Mouse (Mus musculus) embryonic facial prominence, embryonic 10.5 days (tissue): ENCODE data around the gene Cbx4. TPM values are rescaled to one million over a fixed set of nuclear protein-coding genes. Genes with fewer than 3 reads are reported as not detected.
"Not testable (repeated sequence)": the region's sequence is repeated elsewhere in the genome, so short reads cannot be mapped to it uniquely, and the experiment has no call there.

ENCODE experiments used
- DNase-seq: peaks from one replicate; pipeline ENCODE4 v3.0.0-alpha.2; 2017; ENCODE audit warnings: low spot score
- H3K27ac ChIP-seq: fragments of 300-500 bp; sonication (generic); replicated peaks from 2 replicates; pipeline ENCODE4 v1.5.1; 2016; ENCODE audit warnings: mild to moderate bottlenecking
- H3K27me3 ChIP-seq: fragments of 300-500 bp; sonication (generic); replicated peaks from 2 replicates; pipeline ENCODE4 v1.6.1; 2016; ENCODE audit warnings: low read depth, mild to moderate bottlenecking; ENCODE audit not compliant: poor library complexity, severe bottlenecking
- H3K36me3 ChIP-seq: fragments of 300-500 bp; sonication (generic); replicated peaks from 2 replicates; pipeline ENCODE4 v1.6.1; 2016; ENCODE audit warnings: mild to moderate bottlenecking, moderate library complexity
- H3K4me1 ChIP-seq: fragments of 300-500 bp; sonication (generic); 2 replicates; pipeline ENCODE4 v1.6.1; 2016
- H3K4me3 ChIP-seq: fragments of 300-500 bp; sonication (generic); 2 replicates; pipeline ENCODE4 v1.5.1; 2016; ENCODE audit warnings: mild to moderate bottlenecking, moderate library complexity
- H3K9me3 ChIP-seq: fragments of 300-500 bp; sonication (generic); 2 replicates; pipeline ENCODE4 v1.6.1; 2016; ENCODE audit warnings: mild to moderate bottlenecking
- WGBS: fragments of 180-500 bp; shearing (Covaris S2); methylation state at CpG from one replicate; pipeline ENCODE4 v1.1.7; 2016; 5-methylcytosine and 5-hydroxymethylcytosine counted together
- polyA plus RNA-seq: library from polyadenylated mRNA; unstranded; fragments of >200 nt; fragmentation: Nextera tagmentation; extraction: Ambion mirVana; gene quantifications from 2 replicates; pipeline ENCODE4 v1.2.1, GENCODE M21; 2016

Gene Cbx4
- polyA plus RNA-seq, 1 experiment from 2014 or later: 4.7 TPM

DNA sequence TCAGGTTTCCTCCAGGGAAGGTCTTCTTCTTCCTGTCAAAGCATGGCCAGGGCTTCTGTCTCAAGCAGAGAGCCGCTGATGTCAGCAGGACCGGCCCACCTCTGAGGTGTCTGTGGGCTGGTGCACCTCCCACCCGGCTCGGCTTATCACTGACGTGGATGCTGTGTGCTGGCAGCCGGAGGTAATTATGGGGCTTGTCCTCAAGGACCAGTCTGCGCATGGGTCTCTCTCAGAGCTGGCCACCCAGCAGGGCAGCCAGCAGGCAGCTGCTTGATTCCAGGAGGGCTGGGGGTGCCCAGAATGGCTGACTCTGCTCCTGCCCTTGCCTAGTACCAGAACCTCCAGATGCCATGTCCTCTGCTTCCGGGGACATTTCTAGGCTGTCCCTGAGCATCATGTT, 19.7 kb upstream of the Cbx4 start:
- Histone ChIP-seq H3K27ac (peak overlapping the region; percentile 68), H3K9me3 (no peaks in the 10 kb centered on the region), H3K36me3 (no peaks in the 10 kb centered on the region), H3K27me3 (peaks cover 50% of the 10 kb centered on the region), H3K4me3 (peak overlapping the region; percentile 16; the same call in 1 of the 2 replicates), H3K4me1 (peaks cover 29% of the 10 kb centered on the region)
- 38% methylated on average over 8 of the region's 8 CpGs for WGBS
- peak; percentile 54 for DNase-seq

DNA sequence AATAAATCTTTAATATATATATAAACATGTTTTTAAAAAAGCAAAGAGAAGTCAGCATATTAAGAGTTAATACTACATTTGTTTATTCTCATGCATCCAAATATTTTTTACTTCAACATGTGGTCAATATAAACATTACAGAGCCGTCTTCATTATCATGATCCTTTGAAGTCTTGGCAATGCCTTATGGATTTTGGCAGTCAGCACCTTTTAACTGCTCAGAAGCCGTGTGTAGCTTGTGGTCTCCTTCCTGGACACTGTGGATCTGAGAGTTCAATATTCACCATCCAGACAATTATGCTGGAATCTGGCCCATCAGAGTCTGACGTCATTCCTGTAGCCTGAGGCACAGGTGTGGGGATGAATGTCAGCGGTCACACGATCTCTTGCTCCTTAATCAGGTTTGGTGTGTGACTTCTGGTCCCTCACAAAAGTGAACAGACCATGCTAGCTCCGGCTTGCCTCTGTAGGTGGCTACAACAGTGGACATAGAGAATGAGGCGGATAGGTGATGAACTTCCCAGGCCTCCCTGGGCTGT, 19.1 kb upstream of the Cbx4 start:
- DNase-seq: no peak
- H3K4me1 ChIP-seq: peaks cover 29% of the 10 kb centered on the region
- H3K27me3 ChIP-seq: peaks cover 47% of the 10 kb centered on the region
- H3K4me3 ChIP-seq: peak overlapping the region; percentile 16; the same call in 1 of the 2 replicates
- H3K36me3 ChIP-seq: no peaks in the 10 kb centered on the region
- H3K27ac ChIP-seq: no peak overlapping the region; the same call in 1 of the 2 replicates
- H3K9me3 ChIP-seq: no peaks in the 10 kb centered on the region
- WGBS: 67% methylated on average over 7 of the region's 7 CpGs

DNA sequence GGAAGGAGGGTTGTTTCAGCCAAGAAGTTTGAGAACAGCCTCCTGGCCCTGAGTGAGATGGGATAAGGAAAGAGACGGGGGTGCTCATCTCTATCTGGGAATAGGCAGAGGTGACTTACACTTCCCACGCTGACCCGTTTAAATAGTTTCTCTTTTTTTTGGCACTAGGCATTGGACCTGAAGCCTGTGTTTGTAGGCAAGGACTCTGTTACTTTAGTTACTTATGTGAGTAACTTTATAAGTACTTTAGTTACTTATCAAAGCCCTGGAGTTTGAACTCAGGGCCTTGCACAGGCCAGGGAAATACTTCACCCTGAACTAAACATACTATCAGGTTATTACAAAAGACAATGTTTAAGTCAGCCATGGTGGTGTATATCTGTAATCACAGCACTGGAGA, 18.0 kb upstream of the Cbx4 start:
- no peak for DNase-seq
- WGBS: 87% methylated on average over 3 of the region's 3 CpGs
- peaks cover 45% of the 10 kb centered on the region for H3K27me3 ChIP-seq

DNA sequence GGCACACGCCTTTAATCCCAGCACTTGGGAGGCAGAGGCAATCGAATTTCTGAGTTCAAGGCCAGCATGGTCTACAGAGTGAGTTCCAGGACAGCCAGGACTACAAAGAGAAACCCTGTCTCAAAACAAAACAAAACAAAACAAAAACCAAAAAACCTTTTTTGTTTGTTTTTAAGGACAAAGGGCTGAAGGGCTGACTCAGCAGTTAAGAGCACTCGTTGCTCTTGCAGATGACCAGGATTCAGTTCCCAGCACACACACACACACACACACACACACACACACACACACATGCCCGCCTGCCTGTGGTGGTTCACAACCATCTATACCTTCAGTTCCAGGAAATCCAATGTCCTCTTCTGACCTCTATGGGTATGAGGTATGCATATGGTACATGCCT, 14.3 kb upstream of the Cbx4 start:
- not testable (repeated sequence) for H3K9me3 ChIP-seq, DNase-seq, H3K27ac ChIP-seq, H3K36me3 ChIP-seq, H3K4me3 ChIP-seq
- H3K27me3 ChIP-seq: peaks cover 47% of the 10 kb centered on the region
- 75% methylated on average over 4 of the region's 4 CpGs for WGBS
- peaks cover 13% of the 10 kb centered on the region for H3K4me1 ChIP-seq

More for the DNA sequence above, 18.0 kb upstream of the Cbx4 start:
- Histone ChIP-seq H3K4me1 (peaks cover 29% of the 10 kb centered on the region), H3K27ac (no peak overlapping the region), H3K36me3 (no peaks in the 10 kb centered on the region), H3K4me3 (no peak overlapping the region), H3K9me3 (no peaks in the 10 kb centered on the region)

DNA sequence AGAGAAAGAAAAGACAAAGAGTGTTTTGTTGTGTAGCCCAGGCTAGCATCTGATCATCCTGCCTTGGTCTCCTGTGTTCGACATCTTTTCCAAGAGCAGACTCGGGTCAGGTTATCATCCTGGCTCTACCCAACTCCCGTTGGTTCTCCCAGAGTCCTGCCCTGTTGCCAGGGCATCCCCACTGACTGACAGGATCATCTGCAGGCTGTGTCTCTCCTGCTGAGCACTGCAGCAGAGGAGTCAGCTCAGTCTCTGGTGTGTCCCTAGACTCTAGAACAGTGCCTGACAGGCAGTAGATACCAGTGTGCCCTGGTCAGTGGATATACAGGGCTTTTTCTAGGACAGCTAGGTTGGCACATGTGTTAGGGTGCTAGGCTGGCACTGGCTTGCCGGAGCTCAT, 12.2 kb upstream of the Cbx4 start:
- H3K4me3 ChIP-seq: no peak overlapping the region
- peaks cover 17% of the 10 kb centered on the region for H3K4me1 ChIP-seq
- no peaks in the 10 kb centered on the region for H3K9me3 ChIP-seq
- 72% methylated on average over 4 of the region's 4 CpGs for WGBS
- no peak for DNase-seq
- no peak overlapping the region for H3K27ac ChIP-seq
- no peaks in the 10 kb centered on the region for H3K36me3 ChIP-seq
- peaks cover 69% of the 10 kb centered on the region for H3K27me3 ChIP-seq

DNA sequence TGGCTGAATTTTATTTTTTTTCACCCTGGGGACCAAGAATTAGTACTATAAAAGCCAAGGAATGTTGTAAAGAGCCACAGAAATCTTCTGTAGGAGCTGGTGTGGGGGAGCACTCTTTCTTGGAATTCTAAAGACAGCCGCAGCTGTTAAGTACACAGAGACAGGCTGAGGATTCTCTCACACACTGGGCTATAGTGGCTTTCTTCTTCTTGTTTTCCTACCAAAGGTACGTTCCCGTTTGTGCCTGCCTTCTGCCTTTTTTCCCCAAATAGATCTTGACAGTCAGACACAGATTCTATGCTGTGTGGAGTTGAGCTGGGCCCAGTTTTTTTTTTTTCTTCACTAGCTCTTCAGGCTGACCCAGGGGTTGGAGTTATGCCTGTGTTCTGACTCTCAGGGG, 9.4 kb upstream of the Cbx4 start:
- Histone ChIP-seq H3K9me3 (no peaks in the 10 kb centered on the region), H3K4me1 (peaks cover 31% of the 10 kb centered on the region), H3K27ac (no peak overlapping the region), H3K36me3 (no peaks in the 10 kb centered on the region), H3K4me3 (no peak overlapping the region), H3K27me3 (peaks cover 87% of the 10 kb centered on the region)
- 54% methylated on average over 3 of the region's 3 CpGs for WGBS
- no peak for DNase-seq

DNA sequence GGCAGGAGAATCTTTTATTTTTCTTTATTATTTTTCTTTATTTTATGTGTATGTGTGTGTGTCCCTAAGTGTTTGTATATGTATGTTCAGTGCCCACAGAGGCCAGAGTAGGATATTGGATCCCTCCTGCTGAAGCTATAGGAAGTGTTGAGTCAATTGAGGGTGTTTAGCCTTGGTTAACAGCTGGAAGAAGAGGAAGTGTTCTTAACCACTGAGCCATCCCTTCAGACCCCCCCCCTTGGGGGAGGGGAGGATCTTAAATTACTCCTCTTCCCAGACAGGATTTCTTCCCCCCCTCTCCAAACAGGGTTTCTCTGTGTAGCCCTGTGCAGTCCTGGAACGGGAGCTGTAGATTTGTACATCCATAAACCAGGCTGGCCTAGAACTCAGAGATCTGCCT, 7.3 kb upstream of the Cbx4 start:
- no peak for DNase-seq
- 74% methylated on average over 1 of the region's 1 CpGs for WGBS
- Histone ChIP-seq H3K4me3 (no peak overlapping the region), H3K9me3 (no peaks in the 10 kb centered on the region), H3K27ac (no peak overlapping the region), H3K27me3 (peaks cover 97% of the 10 kb centered on the region), H3K4me1 (peaks cover 53% of the 10 kb centered on the region), H3K36me3 (no peaks in the 10 kb centered on the region)

DNA sequence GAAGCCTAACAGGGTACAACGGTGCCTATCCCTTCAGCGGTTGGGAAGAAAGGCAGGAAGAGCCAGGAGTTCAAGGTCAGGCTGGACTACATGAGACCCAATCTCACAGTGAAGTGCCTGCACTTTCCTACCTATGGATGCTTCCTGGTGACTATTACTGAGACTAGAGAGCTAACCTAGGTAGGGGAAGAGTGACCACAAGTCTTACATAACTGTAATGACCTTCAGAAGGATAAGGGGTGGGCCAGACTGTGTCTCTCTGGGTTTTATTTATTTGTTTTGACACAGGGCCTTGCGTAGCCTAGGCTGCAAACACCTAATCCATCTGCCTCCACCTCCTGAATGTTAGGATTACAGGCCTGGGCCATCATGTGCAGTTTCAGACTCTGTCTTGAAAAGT, 6.3 kb upstream of the Cbx4 start:
- DNase-seq: no peak
- Histone ChIP-seq H3K27ac (no peak overlapping the region), H3K4me1 (peaks cover 63% of the 10 kb centered on the region), H3K27me3 (peaks cover 100% of the 10 kb centered on the region), H3K9me3 (no peaks in the 10 kb centered on the region), H3K36me3 (no peaks in the 10 kb centered on the region), H3K4me3 (no peak overlapping the region)
- 72% methylated on average over 3 of the region's 3 CpGs for WGBS

DNA sequence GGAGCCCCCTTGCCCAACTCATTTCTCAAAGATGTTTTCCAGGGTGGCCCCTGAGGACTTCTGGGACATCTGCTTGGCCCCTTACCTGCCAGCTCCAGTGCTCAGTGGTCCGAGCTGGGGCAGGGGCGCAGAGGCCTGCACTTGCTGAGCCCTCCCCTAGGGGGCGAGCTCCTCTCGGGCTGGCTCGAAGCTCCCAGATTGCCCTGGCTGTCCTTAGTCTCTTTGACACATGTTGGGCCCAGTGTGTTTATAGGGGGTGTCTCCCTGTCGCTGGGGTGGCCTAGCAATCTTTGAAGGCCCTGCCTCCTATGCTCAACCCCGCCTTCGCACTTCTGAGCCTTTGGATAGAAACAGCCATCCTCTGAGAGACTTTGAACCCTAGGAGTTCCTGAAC, 5.6 kb upstream of the Cbx4 start:
- H3K36me3 ChIP-seq: no peaks in the 10 kb centered on the region
- peak overlapping the region; percentile 61 for H3K4me3 ChIP-seq
- H3K27ac ChIP-seq: peak overlapping the region; percentile 81; the same call in 1 of the 2 replicates
- H3K9me3 ChIP-seq: no peaks in the 10 kb centered on the region
- peak; percentile 86 for DNase-seq
- H3K27me3 ChIP-seq: peaks cover 100% of the 10 kb centered on the region
- 2% methylated on average over 8 of the region's 8 CpGs for WGBS
- H3K4me1 ChIP-seq: peaks cover 70% of the 10 kb centered on the region

DNA sequence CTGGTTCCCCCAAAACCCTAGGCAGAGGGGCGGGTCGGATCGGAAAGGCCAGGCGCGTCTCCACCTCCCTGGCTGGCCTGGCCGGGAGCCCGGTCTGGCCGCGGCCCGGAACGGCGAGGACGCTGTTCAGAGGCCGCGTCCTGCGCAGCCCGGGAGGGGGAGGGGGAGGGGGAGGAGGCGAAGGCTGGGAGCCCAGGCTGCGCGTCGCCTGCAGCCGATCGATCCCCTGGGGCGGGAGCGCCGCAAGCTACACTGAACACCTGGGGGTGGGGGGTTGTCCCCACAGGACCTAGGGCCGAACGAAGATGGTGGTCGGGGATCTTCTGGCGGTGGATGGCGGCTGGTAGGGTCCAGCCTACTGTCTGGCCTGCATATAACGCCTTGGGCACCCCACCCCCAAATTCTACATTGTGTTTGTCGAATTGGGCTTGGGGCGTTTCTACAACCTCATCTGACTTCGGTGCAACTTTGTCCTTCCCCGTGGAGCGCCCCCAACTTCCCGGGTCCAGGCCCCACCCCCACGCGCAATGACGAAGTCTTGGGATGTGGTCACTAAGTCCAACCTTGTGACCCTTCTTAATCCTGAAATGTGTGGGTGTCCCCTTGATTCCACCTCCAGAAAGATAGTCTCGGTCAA, 5.1 kb upstream of the Cbx4 start:
- peak; percentile 83 for DNase-seq
- H3K4me3 ChIP-seq: peak overlapping the region; percentile 61
- H3K36me3 ChIP-seq: no peaks in the 10 kb centered on the region
- H3K27ac ChIP-seq: peak overlapping the region; percentile 81
- no peaks in the 10 kb centered on the region for H3K9me3 ChIP-seq
- peaks cover 100% of the 10 kb centered on the region for H3K27me3 ChIP-seq
- peaks cover 73% of the 10 kb centered on the region for H3K4me1 ChIP-seq
- 1% methylated on average over 42 of the region's 42 CpGs for WGBS

DNA sequence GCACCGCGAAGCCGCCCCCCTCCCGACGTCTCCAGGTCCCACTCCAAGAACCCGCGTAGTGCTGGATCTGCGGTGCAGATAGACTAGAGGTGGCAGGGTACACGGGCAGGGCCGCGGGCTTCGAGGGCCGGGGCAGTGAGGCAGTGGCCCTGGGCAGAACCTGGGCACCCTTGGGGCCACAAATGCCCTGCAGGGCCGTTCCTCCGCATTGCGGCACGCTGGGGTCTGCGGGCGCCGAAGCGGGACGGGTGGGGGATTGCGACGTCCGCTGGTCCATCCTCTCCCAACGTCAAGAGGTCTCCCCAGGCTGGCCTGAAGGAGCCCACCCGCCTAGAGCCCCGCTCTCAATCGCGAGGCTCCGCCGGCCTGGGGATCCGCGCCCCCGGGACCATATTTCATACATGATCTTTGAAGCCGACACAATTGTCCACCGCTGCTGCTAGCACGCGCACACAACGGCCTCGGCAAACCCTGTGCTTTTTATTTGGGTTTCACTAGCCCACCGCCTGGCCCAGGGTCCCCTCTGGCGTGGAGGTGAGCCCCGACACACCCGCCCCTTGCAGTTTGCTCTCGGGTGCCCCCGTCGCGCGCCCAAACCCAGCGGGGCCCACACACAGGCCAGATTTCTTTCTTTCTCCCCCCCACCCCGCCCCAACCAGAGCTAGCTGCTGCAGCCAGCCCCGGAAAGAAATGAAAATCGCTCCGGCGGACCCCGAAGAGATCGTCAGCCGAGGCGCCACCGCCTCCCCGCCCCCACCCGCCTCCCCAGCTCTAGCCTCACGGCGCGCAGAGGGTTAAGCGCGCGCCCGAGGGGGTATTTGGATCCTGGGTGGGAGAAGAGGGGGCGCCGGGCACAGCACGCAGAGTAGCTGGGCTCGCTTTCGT, 4.3 kb upstream of the Cbx4 start:
- WGBS: under 1% methylated on average over 75 of the region's 75 CpGs
- H3K9me3 ChIP-seq: no peaks in the 10 kb centered on the region
- peak overlapping the region; percentile 61 for H3K4me3 ChIP-seq
- peak overlapping the region; percentile 81 for H3K27ac ChIP-seq
- H3K36me3 ChIP-seq: no peaks in the 10 kb centered on the region
- peak; percentile 67 for DNase-seq
- peaks cover 65% of the 10 kb centered on the region for H3K4me1 ChIP-seq
- H3K27me3 ChIP-seq: peaks cover 92% of the 10 kb centered on the region

DNA sequence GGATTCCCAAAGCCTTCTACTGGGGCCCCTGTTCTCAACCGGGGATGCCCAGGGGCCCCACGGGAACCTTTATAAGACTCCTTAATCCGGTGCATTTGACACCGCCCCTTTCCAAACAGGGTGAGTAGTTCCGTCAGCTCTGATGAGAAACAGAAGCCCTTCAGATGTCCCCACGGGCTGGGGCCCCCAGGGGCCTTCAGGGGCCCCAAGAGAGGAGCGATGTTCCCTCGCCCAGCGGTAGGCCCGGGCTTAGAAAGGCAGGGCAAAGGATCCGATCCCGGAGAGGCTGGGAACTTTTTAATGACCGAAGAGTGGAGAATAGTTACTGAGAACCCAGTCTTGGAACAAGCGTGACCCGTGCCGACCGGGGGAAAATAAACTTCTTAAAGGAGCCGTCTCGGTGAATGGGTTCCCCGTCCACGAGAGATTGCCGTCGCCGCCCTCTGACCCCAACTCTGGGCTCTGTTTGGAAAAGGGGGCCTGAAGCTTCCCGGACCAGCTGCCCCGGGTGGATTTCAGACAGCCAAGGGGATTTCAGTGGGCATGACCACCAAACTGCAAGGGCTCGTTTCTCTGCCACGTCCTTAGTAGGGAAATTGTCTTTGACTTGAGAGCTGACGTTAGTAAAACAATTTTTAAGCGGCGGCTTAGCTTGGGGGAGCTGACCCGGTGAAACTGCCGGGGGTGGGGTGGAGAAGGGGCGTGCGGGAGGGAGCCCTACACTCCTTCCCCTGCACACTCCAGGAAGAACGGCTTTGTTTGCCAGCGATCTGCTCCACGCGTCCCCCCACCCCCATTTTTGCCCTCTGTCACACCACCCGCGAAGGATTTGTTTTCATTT, 3.4 kb upstream of the Cbx4 start:
- under 1% methylated on average over 41 of the region's 41 CpGs for WGBS
- Histone ChIP-seq H3K27ac (peak overlapping the region; percentile 81), H3K27me3 (peaks cover 90% of the 10 kb centered on the region), H3K36me3 (no peaks in the 10 kb centered on the region), H3K9me3 (no peaks in the 10 kb centered on the region), H3K4me1 (peaks cover 66% of the 10 kb centered on the region), H3K4me3 (peak overlapping the region; percentile 61)
- DNase-seq: peak; percentile 50
